Mouse (Mus musculus) hindbrain, embryonic 14.5 days (tissue): ENCODE results near the gene Dock7. TPM values are rescaled to one million over a fixed set of nuclear protein-coding genes. Genes with fewer than 3 reads are reported as not detected.

Experiments used
- ATAC-seq: fragments of 200-750 bp; cut with Nextera tagmentation; 2 replicates; pipeline ENCODE4 v1.8.0; 2017; ENCODE audit warnings: moderate number of reproducible peaks, mild to moderate bottlenecking, moderate TSS enrichment, moderate library complexity; ENCODE audit not compliant: low FRiP score
- DNase-seq: peaks from one replicate; pipeline ENCODE4 v3.0.0-alpha.2; 2015; ENCODE audit warnings: low spot score
- H3K27ac ChIP-seq: fragments of 300-500 bp; sonication (generic); 2 replicates; pipeline ENCODE4 v1.5.1; 2014; ENCODE audit warnings: mild to moderate bottlenecking, moderate library complexity
- H3K27me3 ChIP-seq: fragments of 300-500 bp; sonication (generic); 2 replicates; pipeline ENCODE4 v1.6.1; 2014; ENCODE audit warnings: mild to moderate bottlenecking, low read length, mixed read lengths; ENCODE audit not compliant: control insufficient read depth, insufficient read depth
- H3K36me3 ChIP-seq: fragments of 300-500 bp; sonication (generic); replicated peaks from 2 replicates; pipeline ENCODE4 v1.6.1; 2014; ENCODE audit not compliant: control insufficient read depth, insufficient read depth
- H3K4me1 ChIP-seq: fragments of 300-500 bp; sonication (generic); replicated peaks from 2 replicates; pipeline ENCODE4 v1.6.1; 2014; ENCODE audit warnings: antibody characterized with exemption, low read length, mixed read lengths; ENCODE audit not compliant: control insufficient read depth, insufficient read depth
- H3K4me2 ChIP-seq: fragments of 300-500 bp; sonication (generic); replicated peaks from 2 replicates; pipeline ENCODE4 v1.6.1; 2014; ENCODE audit warnings: mild to moderate bottlenecking, moderate library complexity
- H3K4me3 ChIP-seq: fragments of 300-500 bp; sonication (generic); replicated peaks from 2 replicates; pipeline ENCODE4 v1.5.1; 2014; ENCODE audit warnings: mild to moderate bottlenecking, low read length
- H3K9ac ChIP-seq: fragments of 300-500 bp; sonication (generic); 2 replicates; pipeline ENCODE4 v1.6.1; 2014
- H3K9me3 ChIP-seq: fragments of 300-500 bp; sonication (generic); 2 replicates; pipeline ENCODE4 v1.6.1; 2016; ENCODE audit warnings: low read length; ENCODE audit not compliant: control insufficient read depth
- WGBS: fragments of 180-500 bp; shearing (Covaris S2); extraction: QIAGEN DNeasy Blood & Tissue Kit; methylation state at CpG from one replicate; pipeline ENCODE4 v1.1.7; 2014; 5-methylcytosine and 5-hydroxymethylcytosine counted together
- polyA plus RNA-seq: library from polyadenylated mRNA; unstranded; fragments of >200 nt; fragmentation: Nextera tagmentation; extraction: Ambion mirVana; gene quantifications from 2 replicates; pipeline ENCODE4 v1.2.1, GENCODE M21; 2014

Dock7 gene
- polyA plus RNA-seq, 1 experiment from 2014 or later: 86.3 TPM

GRCm38 (mm10) chr4:99151885-99152558, 31.3 kb upstream of the Dock7 start:
- Histone ChIP-seq H3K27ac (no peak overlapping the region), H3K4me2 (no peak overlapping the region), H3K9ac (no peak overlapping the region), H3K4me1 (no peaks in the 10 kb centered on the region), H3K4me3 (no peak overlapping the region), H3K27me3 (no peaks in the 10 kb centered on the region), H3K9me3 (no peaks in the 10 kb centered on the region), H3K36me3 (no peaks in the 10 kb centered on the region)
- ATAC-seq: no peak
- 48% methylated on average over 4 of the region's 4 CpGs for WGBS
- DNase-seq: no peak

GRCm38 (mm10) chr4:99151434-99151833, 30.7 kb upstream of the Dock7 start:
- H3K36me3 ChIP-seq: no peaks in the 10 kb centered on the region
- DNase-seq (no peak), ATAC-seq (no peak)
- H3K9ac ChIP-seq: no peak overlapping the region
- H3K27ac ChIP-seq: no peak overlapping the region
- H3K4me2 ChIP-seq: no peak overlapping the region
- H3K9me3 ChIP-seq: no peaks in the 10 kb centered on the region
- no peak overlapping the region for H3K4me3 ChIP-seq
- no peaks in the 10 kb centered on the region for H3K4me1 ChIP-seq
- no peaks in the 10 kb centered on the region for H3K27me3 ChIP-seq
- WGBS: 88% methylated on average over 4 of the region's 4 CpGs

GRCm38 (mm10) chr4:99143323-99143722, 22.6 kb upstream of the Dock7 start:
- Histone ChIP-seq H3K36me3 (no peaks in the 10 kb centered on the region), H3K27me3 (no peaks in the 10 kb centered on the region), H3K4me3 (no peak overlapping the region), H3K9ac (no peak overlapping the region), H3K9me3 (peaks cover 5% of the 10 kb centered on the region; the same call in 1 of the 2 replicates), H3K4me2 (no peak overlapping the region), H3K4me1 (no peaks in the 10 kb centered on the region), H3K27ac (no peak overlapping the region)
- WGBS: 92% methylated on average over 7 of the region's 7 CpGs
- DNase-seq (no peak), ATAC-seq (no peak)

- Histone ChIP-seq H3K36me3 (no peaks in the 10 kb centered on the region), H3K9ac (no peak overlapping the region), H3K4me2 (no peak overlapping the region), H3K27ac (no peak overlapping the region), H3K9me3 (peaks cover 5% of the 10 kb centered on the region; the same call in 1 of the 2 replicates), H3K27me3 (no peaks in the 10 kb centered on the region), H3K4me1 (no peaks in the 10 kb centered on the region), H3K4me3 (no peak overlapping the region)
- no peak for ATAC-seq
- WGBS: 82% methylated on average over 3 of the region's 3 CpGs
- no peak for DNase-seq
Observed at GRCm38 (mm10) chr4:99141578-99141977, 20.9 kb upstream of the Dock7 start.

GRCm38 (mm10) chr4:99141171-99141570, 20.5 kb upstream of the Dock7 start:
- Histone ChIP-seq H3K27me3 (no peaks in the 10 kb centered on the region), H3K9ac (no peak overlapping the region), H3K4me1 (no peaks in the 10 kb centered on the region), H3K4me2 (no peak overlapping the region), H3K36me3 (no peaks in the 10 kb centered on the region), H3K4me3 (no peak overlapping the region), H3K27ac (no peak overlapping the region), H3K9me3 (peaks cover 5% of the 10 kb centered on the region; the same call in 1 of the 2 replicates)
- WGBS: 94% methylated on average over 1 of the region's 1 CpGs
- DNase-seq (no peak), ATAC-seq (no peak)

- Histone ChIP-seq H3K27me3 (no peaks in the 10 kb centered on the region), H3K9ac (no peak overlapping the region), H3K27ac (no peak overlapping the region), H3K4me1 (no peaks in the 10 kb centered on the region), H3K9me3 (no peaks in the 10 kb centered on the region), H3K4me3 (no peak overlapping the region), H3K36me3 (no peaks in the 10 kb centered on the region), H3K4me2 (no peak overlapping the region)
- DNase-seq: no peak
- ATAC-seq: no peak
- 90% methylated on average over 8 of the region's 8 CpGs for WGBS
Observed at GRCm38 (mm10) chr4:99137986-99138641, 17.4 kb upstream of the Dock7 start.

- no peak overlapping the region for H3K4me3 ChIP-seq
- H3K36me3 ChIP-seq: no peaks in the 10 kb centered on the region
- H3K9ac ChIP-seq: no peak overlapping the region
- no peaks in the 10 kb centered on the region for H3K4me1 ChIP-seq
- no peaks in the 10 kb centered on the region for H3K9me3 ChIP-seq
- H3K27ac ChIP-seq: no peak overlapping the region
- WGBS: 59% methylated on average over 3 of the region's 3 CpGs
- no peaks in the 10 kb centered on the region for H3K27me3 ChIP-seq
- no peak for ATAC-seq
- H3K4me2 ChIP-seq: no peak overlapping the region
- no peak for DNase-seq
Observed at GRCm38 (mm10) chr4:99134522-99134921, 13.8 kb upstream of the Dock7 start.

- no peak overlapping the region for H3K9ac ChIP-seq
- WGBS: 96% methylated on average over 8 of the region's 8 CpGs
- H3K27me3 ChIP-seq: no peaks in the 10 kb centered on the region
- H3K9me3 ChIP-seq: no peaks in the 10 kb centered on the region
- no peaks in the 10 kb centered on the region for H3K4me1 ChIP-seq
- no peak overlapping the region for H3K27ac ChIP-seq
- H3K36me3 ChIP-seq: no peaks in the 10 kb centered on the region
- no peak overlapping the region for H3K4me2 ChIP-seq
- ATAC-seq: no peak
- DNase-seq: no peak
- H3K4me3 ChIP-seq: no peak overlapping the region
Observed at GRCm38 (mm10) chr4:99133326-99133725, 12.6 kb upstream of the Dock7 start.

GRCm38 (mm10) chr4:99132686-99133085, 12.0 kb upstream of the Dock7 start:
- DNase-seq: no peak
- no peak overlapping the region for H3K9ac ChIP-seq
- H3K4me3 ChIP-seq: no peak overlapping the region
- H3K36me3 ChIP-seq: no peaks in the 10 kb centered on the region
- H3K27me3 ChIP-seq: no peaks in the 10 kb centered on the region
- H3K9me3 ChIP-seq: no peaks in the 10 kb centered on the region
- H3K4me1 ChIP-seq: no peaks in the 10 kb centered on the region
- no peak for ATAC-seq
- H3K4me2 ChIP-seq: no peak overlapping the region
- WGBS: 67% methylated on average over 6 of the region's 6 CpGs
- H3K27ac ChIP-seq: no peak overlapping the region
